Mouse (Mus musculus) embryonic facial prominence, embryonic 15.5 days (tissue): Measurements from ENCODE around the gene Arhgap29. TPM values are rescaled to one million over a fixed set of nuclear protein-coding genes. Genes with fewer than 3 reads are reported as not detected.

Experiments used
- ATAC-seq: fragments of 200-750 bp; cut with Nextera tagmentation; 2 replicates; pipeline ENCODE4 v1.8.0; 2017; ENCODE audit warnings: low read depth, moderate TSS enrichment; ENCODE audit not compliant: insufficient number of reproducible peaks, low FRiP score, low TSS enrichment
- H3K27ac ChIP-seq: fragments of 300-500 bp; sonication (generic); replicated peaks from 2 replicates; pipeline ENCODE4 v1.5.1; 2015; ENCODE audit warnings: mild to moderate bottlenecking, inconsistent platforms
- H3K27me3 ChIP-seq: fragments of 300-500 bp; sonication (generic); 2 replicates; pipeline ENCODE4 v1.6.1; 2015; ENCODE audit warnings: inconsistent platforms
- H3K36me3 ChIP-seq: fragments of 300-500 bp; sonication (generic); 2 replicates; pipeline ENCODE4 v1.6.1; 2015; ENCODE audit warnings: mild to moderate bottlenecking, inconsistent platforms
- H3K4me1 ChIP-seq: fragments of 300-500 bp; sonication (generic); 2 replicates; pipeline ENCODE4 v1.6.1; 2015; ENCODE audit warnings: inconsistent platforms
- H3K4me2 ChIP-seq: fragments of 300-500 bp; sonication (generic); replicated peaks from 2 replicates; pipeline ENCODE4 v1.6.1; 2015; ENCODE audit warnings: mild to moderate bottlenecking, inconsistent platforms
- H3K4me3 ChIP-seq: fragments of 300-500 bp; sonication (generic); replicated peaks from 2 replicates; pipeline ENCODE4 v1.5.1; 2015; ENCODE audit warnings: mild to moderate bottlenecking, inconsistent platforms
- H3K9ac ChIP-seq: fragments of 300-500 bp; sonication (generic); 2 replicates; pipeline ENCODE4 v1.6.1; 2015; ENCODE audit warnings: inconsistent platforms
- H3K9me3 ChIP-seq: fragments of 300-500 bp; sonication (generic); replicated peaks from 2 replicates; pipeline ENCODE4 v1.6.1; 2016; ENCODE audit warnings: inconsistent platforms
- WGBS: fragments of 180-500 bp; shearing (Covaris S2); methylation state at CpG from one replicate; pipeline ENCODE4 v1.1.7; 2015; 5-methylcytosine and 5-hydroxymethylcytosine counted together
- polyA plus RNA-seq: library from polyadenylated mRNA; unstranded; fragments of >200 nt; fragmentation: Nextera tagmentation; extraction: Ambion mirVana; gene quantifications from 2 replicates; pipeline ENCODE4 v1.2.1, GENCODE M21; 2015

Gene Arhgap29
- polyA plus RNA-seq, 1 experiment from 2014 or later: 47.8 TPM

DNA sequence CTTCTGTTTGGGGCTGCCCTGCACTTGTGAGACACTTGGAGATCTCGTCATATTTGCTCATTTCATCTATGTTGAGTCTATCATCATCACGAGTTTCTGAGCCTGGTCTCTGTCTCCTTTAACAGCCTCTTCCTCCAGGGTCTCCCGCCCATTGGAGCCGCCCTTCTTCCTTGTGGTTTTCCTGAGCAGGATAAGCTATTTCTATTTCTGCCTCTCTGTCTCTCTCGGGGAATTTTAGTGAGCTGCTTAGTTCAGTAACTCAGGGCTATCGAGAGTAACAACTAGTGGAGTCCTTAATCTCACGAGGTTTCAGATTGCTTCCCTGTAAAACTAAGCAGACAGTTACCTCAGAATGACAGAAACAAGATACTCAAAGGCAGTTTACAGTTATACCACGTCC lies 90.8 kb downstream of the Arhgap29 start:
- no peak overlapping the region for H3K4me3 ChIP-seq
- H3K4me1 ChIP-seq: peaks cover 53% of the 10 kb centered on the region
- no peak overlapping the region for H3K9ac ChIP-seq
- ATAC-seq: no peak
- H3K27me3 ChIP-seq: no peaks in the 10 kb centered on the region
- H3K4me2 ChIP-seq: peak overlapping the region; percentile 13; the same call in 1 of the 2 replicates
- no peaks in the 10 kb centered on the region for H3K9me3 ChIP-seq
- H3K27ac ChIP-seq: peak overlapping the region; percentile 45; the same call in 1 of the 2 replicates
- 10% methylated on average over 8 of the region's 8 CpGs for WGBS
- H3K36me3 ChIP-seq: no peaks in the 10 kb centered on the region

DNA sequence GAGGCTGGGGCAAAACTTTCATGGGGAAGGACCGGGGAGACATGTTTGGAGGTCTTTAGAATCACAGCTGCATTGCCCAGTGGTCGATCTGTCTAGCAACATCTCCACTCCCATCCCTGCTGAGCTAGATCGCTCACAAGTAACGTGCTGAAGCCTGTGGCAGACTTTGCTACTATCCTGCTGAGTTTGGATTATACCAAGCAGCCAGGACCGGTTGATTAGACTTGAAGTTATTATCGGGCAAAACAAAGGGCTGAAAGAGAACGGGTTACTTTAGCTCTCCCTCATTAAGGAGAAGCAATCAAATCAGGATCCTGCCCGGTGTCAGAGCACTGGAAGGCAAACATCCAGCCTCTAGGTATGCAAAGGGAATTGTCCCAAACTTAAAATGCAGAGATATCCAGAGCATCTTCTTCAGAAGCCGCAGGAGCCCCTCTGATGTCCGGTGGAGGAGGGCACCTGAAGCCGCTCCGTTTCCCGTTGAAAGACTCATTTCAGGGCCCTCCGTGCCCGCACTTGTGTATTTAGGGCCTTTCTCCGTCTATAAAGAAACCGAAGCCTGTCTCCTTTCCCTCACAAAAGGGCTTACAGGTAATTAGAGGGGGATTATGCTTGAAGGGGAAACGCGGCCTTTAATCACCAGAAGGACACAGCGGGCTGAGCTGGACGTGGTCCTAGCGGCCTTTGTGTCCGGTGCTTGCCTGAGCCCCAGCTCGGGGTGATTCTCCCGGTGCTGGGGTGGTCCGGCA lies 91.6 kb downstream of the Arhgap29 start, which contains the start of gene Abca4:
Gene Abca4, plus strand, starts transcription at position 645 of the 749 bp plus-strand sequence.
- ATAC-seq: no peak
- peaks cover 62% of the 10 kb centered on the region for H3K4me1 ChIP-seq
- no peak within 1 kb of the TSS for H3K9ac ChIP-seq
- H3K4me3 ChIP-seq: no peak within 1 kb of the TSS
- no peaks in the 10 kb centered on the region for H3K36me3 ChIP-seq
- H3K4me2 ChIP-seq: peak within 1 kb of the TSS; percentile 13
- no peaks in the 10 kb centered on the region for H3K9me3 ChIP-seq
- 26% methylated on average over 26 of the region's 26 CpGs for WGBS
- no peaks in the 10 kb centered on the region for H3K27me3 ChIP-seq
- H3K27ac ChIP-seq: peak within 1 kb of the TSS; percentile 45; the same call in 1 of the 2 replicates

GRCm38 (mm10) chr3:122046187-122046620 lies 93.9 kb downstream of the Arhgap29 start:
- no peak overlapping the region for H3K4me2 ChIP-seq
- 26% methylated on average over 10 of the region's 10 CpGs for whole genome bisulfite sequencing
- H3K27ac ChIP-seq: 0 out of 2 replicates have a peak overlapping the region, but pooled peaks have one; percentile 13
- no peaks in the 10 kb centered on the region for H3K36me3 ChIP-seq
- H3K4me1 ChIP-seq: peaks cover 68% of the 10 kb centered on the region
- ATAC-seq: no peak
- no peaks in the 10 kb centered on the region for H3K9me3 ChIP-seq
- no peaks in the 10 kb centered on the region for H3K27me3 ChIP-seq
- no peak overlapping the region for H3K9ac ChIP-seq
- H3K4me3 ChIP-seq: no peak overlapping the region

DNA sequence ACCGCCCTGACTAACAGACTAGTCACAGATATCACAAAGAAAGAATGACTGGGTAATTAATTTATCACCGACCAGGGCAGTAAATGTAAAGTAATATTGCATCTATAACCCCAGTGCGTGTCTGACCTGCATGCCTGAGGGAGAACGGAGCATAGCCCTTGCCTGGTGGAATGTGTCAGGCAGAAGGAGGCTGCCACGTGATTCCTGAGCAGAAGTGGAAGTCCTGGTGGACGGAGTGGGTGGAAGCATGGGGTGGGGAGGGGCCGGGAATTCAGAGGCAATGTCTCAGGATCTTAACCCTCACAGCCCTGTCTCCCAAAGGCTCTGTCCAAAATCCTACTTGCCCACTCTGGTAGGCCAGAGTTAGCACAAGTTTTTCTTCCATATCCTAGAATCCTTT lies 95.1 kb downstream of the Arhgap29 start:
- Histone ChIP-seq H3K9me3 (no peaks in the 10 kb centered on the region), H3K27me3 (no peaks in the 10 kb centered on the region), H3K4me1 (peaks cover 68% of the 10 kb centered on the region), H3K4me3 (no peak overlapping the region), H3K9ac (no peak overlapping the region), H3K4me2 (no peak overlapping the region), H3K27ac (peak overlapping the region; percentile 87), H3K36me3 (no peaks in the 10 kb centered on the region)
- ATAC-seq: no peak
- 20% methylated on average over 7 of the region's 7 CpGs for WGBS

- Histone ChIP-seq H3K9ac (no peak overlapping the region), H3K9me3 (no peaks in the 10 kb centered on the region), H3K4me3 (0 out of 2 replicates have a peak overlapping the region, but pooled peaks have one; percentile 4), H3K4me1 (peaks cover 62% of the 10 kb centered on the region), H3K27ac (peak overlapping the region; percentile 87), H3K27me3 (no peaks in the 10 kb centered on the region), H3K4me2 (peak overlapping the region; percentile 35), H3K36me3 (no peaks in the 10 kb centered on the region)
- 6% methylated on average over 17 of the region's 17 CpGs for WGBS
- ATAC-seq: peak; percentile 81
Measured at GRCm38 (mm10) chr3:122047921-122048861, 95.8 kb downstream of the Arhgap29 start.

GRCm38 (mm10) chr3:122049158-122049557 lies 96.8 kb downstream of the Arhgap29 start:
- WGBS: 25% methylated on average over 6 of the region's 6 CpGs
- Histone ChIP-seq H3K4me2 (no peak overlapping the region), H3K27me3 (no peaks in the 10 kb centered on the region), H3K36me3 (no peaks in the 10 kb centered on the region), H3K4me1 (peaks cover 60% of the 10 kb centered on the region), H3K27ac (peak overlapping the region; percentile 71), H3K9ac (no peak overlapping the region), H3K4me3 (no peak overlapping the region), H3K9me3 (no peaks in the 10 kb centered on the region)
- ATAC-seq: 0 out of 2 replicates have a peak, but pooled peaks have one; percentile 31

DNA sequence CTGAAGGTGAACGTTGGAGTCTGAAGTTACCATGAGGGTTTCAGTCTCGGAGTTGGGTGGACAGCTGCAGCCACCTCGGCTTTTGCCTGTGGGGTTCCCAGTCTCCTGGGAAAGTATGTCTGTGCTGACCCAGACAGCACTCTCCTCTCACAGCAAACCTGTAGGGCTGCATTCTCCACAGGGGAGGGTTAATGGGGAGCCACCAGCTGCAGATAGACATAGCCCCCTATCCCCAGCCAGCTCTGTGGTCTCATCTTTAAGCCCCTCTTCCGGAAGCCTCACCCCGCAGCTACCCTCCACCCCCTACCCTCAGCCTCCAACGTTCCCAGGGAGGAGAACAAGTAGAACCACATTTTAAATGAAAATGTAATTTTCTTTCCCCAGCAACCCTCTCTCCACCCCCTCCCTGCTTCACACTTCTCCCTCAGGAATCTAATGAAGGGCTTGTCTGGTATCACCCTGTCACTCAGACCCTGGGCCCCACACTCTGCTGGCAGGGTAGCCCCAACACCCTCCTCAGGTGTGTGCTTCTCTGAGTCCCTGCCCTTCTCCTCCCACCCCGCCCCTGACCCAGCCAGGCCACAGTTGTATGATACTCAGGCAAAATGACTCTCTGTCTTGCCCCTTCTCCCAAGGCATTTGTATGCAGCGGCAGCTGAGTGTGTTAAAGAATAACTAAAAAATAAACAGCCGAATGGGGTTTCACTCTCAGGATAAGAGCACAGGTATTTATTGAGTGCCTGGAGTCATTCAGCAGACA lies 106.3 kb downstream of the Arhgap29 start:
- no peaks in the 10 kb centered on the region for H3K36me3 ChIP-seq
- ATAC-seq: no peak
- H3K9me3 ChIP-seq: no peaks in the 10 kb centered on the region
- 0 out of 2 replicates have a peak overlapping the region, but pooled peaks have one; percentile 18 for H3K27ac ChIP-seq
- WGBS: 48% methylated on average over 9 of the region's 9 CpGs
- peaks cover 14% of the 10 kb centered on the region for H3K4me1 ChIP-seq
- no peaks in the 10 kb centered on the region for H3K27me3 ChIP-seq
- H3K9ac ChIP-seq: no peak overlapping the region
- H3K4me3 ChIP-seq: no peak overlapping the region
- no peak overlapping the region for H3K4me2 ChIP-seq

- Histone ChIP-seq H3K9ac (no peak overlapping the region), H3K4me3 (no peak overlapping the region), H3K36me3 (no peaks in the 10 kb centered on the region), H3K4me1 (peaks cover 8% of the 10 kb centered on the region), H3K4me2 (no peak overlapping the region), H3K27ac (no peak overlapping the region), H3K27me3 (no peaks in the 10 kb centered on the region), H3K9me3 (no peaks in the 10 kb centered on the region)
- ATAC-seq: no peak
- WGBS: 85% methylated on average over 10 of the region's 10 CpGs
Measured at GRCm38 (mm10) chr3:122062586-122062985, 110.2 kb downstream of the Arhgap29 start.

- Histone ChIP-seq H3K27ac (no peak overlapping the region), H3K4me3 (no peak overlapping the region), H3K9me3 (no peaks in the 10 kb centered on the region), H3K9ac (no peak overlapping the region), H3K4me2 (no peak overlapping the region), H3K4me1 (no peaks in the 10 kb centered on the region), H3K36me3 (no peaks in the 10 kb centered on the region), H3K27me3 (no peaks in the 10 kb centered on the region)
- 77% methylated on average over 13 of the region's 13 CpGs for WGBS
- no peak for ATAC-seq
Measured at GRCm38 (mm10) chr3:122064556-122065410, 112.4 kb downstream of the Arhgap29 start.
